ENCODE assay signal across 8 mouse cellular contexts in the genomic region with DNA sequence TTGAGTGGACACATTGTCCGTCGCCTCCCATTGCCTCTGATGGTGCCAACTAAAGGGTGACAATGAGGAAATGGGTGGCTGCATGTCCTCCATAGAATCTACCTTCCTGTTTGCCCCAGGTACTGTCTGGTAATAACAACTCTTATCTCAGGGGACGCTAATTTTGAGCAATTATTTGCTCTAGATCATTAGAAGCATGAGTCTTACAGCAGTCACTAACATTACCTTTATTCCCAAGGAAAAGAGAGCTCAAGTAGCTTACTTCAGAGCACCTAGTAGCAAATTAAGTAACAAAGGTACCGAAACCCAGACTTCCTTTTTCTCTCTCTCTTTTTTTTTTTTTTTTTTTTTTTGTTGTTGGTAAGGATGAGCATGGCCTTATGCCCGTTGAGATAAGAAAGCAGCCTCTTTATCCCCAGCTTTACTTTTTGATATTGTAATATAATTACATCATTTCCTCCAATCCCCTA. TPM values are rescaled to one million over a fixed set of nuclear protein-coding genes. Genes with fewer than 3 reads are reported as not detected.
DNase-seq lines count a peak whose midpoint lies in the region; ATAC-seq and TF ChIP-seq lines count a peak whose summit lies in the region.

No protein-coding gene starts in this region.

- H3K4me1 ChIP-seq in lung, embryonic 14.5 days (ENCODE audit: insufficient read depth): peaks cover 25% of the 10 kb centered on the region
- H3K4me1 ChIP-seq in embryonic fibroblast, embryonic 13.5 days (ENCODE audit: control insufficient read depth, insufficient read depth, low read length): peaks cover 13% of the 10 kb centered on the region
- H3K4me1 ChIP-seq in limb, embryonic 15.5 days: peaks cover 24% of the 10 kb centered on the region
- peaks cover 27% of the 10 kb centered on the region for H3K4me1 ChIP-seq in small intestine, adult 2 months (ENCODE audit: control insufficient read depth, insufficient read depth, insufficient read length, low read length)

- peak overlapping the region; percentile 88 for H3K4me3 ChIP-seq in lung, embryonic 14.5 days (ENCODE audit: low read depth, low read length)
- peak overlapping the region; percentile 78 for H3K4me3 ChIP-seq in embryonic fibroblast, embryonic 13.5 days (ENCODE audit: insufficient read depth, low read length)
- H3K4me3 ChIP-seq in limb, embryonic 15.5 days: peak overlapping the region; percentile 96
- H3K4me3 ChIP-seq in small intestine, adult 2 months (ENCODE audit: low read depth, low read length): peak overlapping the region; percentile 89; the same call in 1 of the 2 replicates

- peak overlapping the region; percentile 84; the same call in 1 of the 2 replicates for H3K9ac ChIP-seq in lung, embryonic 14.5 days
- H3K9ac ChIP-seq in limb, embryonic 15.5 days: peak overlapping the region; percentile 74

- H3K9me3 ChIP-seq in lung, embryonic 14.5 days (ENCODE audit: low read depth, low read length): no peaks in the 10 kb centered on the region
- no peaks in the 10 kb centered on the region for H3K9me3 ChIP-seq in limb, embryonic 15.5 days

- WGBS in lung, embryonic 14.5 days: 55% methylated on average over 5 of the region's 5 CpGs
- WGBS in limb, embryonic 15.5 days: 55% methylated on average over 5 of the region's 5 CpGs
- WGBS in small intestine, adult 2 months: 14% methylated on average over 5 of the region's 5 CpGs

- peak overlapping the region; percentile 93 for H3K4me2 ChIP-seq in lung, embryonic 14.5 days
- peak overlapping the region; percentile 82 for H3K4me2 ChIP-seq in limb, embryonic 15.5 days

- no peak for DNase-seq in lung, embryonic 14.5 days
- no peak for DNase-seq in lung, postnatal 4 days
- DNase-seq in gastrocnemius, postnatal 14 days: no peak
- DNase-seq in T-cell, adult 2 months (ENCODE audit: low spot score): no peak
- no peak for DNase-seq in right cerebral cortex, postnatal 4 days

- TF ChIP-seq POLR2A in embryonic fibroblast, embryonic 13.5 days (IDR thresholded peaks at IDR 0.05; ENCODE audit: low read depth, low read length): no peak
- TF ChIP-seq POLR2A in small intestine, adult 2 months (IDR thresholded peaks at IDR 0.05; ENCODE audit: low read depth, low read length): no peak

- no peaks in the 10 kb centered on the region for H3K27me3 ChIP-seq in lung, embryonic 14.5 days (ENCODE audit: insufficient read depth, low read length)
- peaks cover 21% of the 10 kb centered on the region; the same call in 1 of the 2 replicates for H3K27me3 ChIP-seq in limb, embryonic 15.5 days
- H3K27me3 ChIP-seq in small intestine, adult 2 months (ENCODE audit: control insufficient read depth, insufficient read depth, low read length): no peaks in the 10 kb centered on the region

- no peak overlapping the region for H3K27ac ChIP-seq in lung, embryonic 14.5 days (ENCODE audit: low read depth)
- H3K27ac ChIP-seq in embryonic fibroblast, embryonic 13.5 days (ENCODE audit: insufficient read depth, low read length): no peak overlapping the region
- no peak overlapping the region for H3K27ac ChIP-seq in limb, embryonic 15.5 days
- H3K27ac ChIP-seq in small intestine, adult 2 months (ENCODE audit: insufficient read depth, low read depth, low read length): peak overlapping the region; percentile 44; the same call in 1 of the 2 replicates

- 0 out of 2 replicates have a peak, but pooled peaks cover 4% of the 10 kb centered on the region for H3K36me3 ChIP-seq in lung, embryonic 14.5 days (ENCODE audit: insufficient read depth)
- H3K36me3 ChIP-seq in limb, embryonic 15.5 days: peaks cover 10% of the 10 kb centered on the region; the same call in 1 of the 2 replicates
- H3K36me3 ChIP-seq in small intestine, adult 2 months (ENCODE audit: control insufficient read depth, insufficient read depth, low read length): no peaks in the 10 kb centered on the region

- no peak for TF ChIP-seq CTCF in lung, embryonic 14.5 days (IDR thresholded peaks at IDR 0.05; ENCODE audit: low read depth)
- no peak for TF ChIP-seq CTCF in embryonic fibroblast, embryonic 13.5 days (IDR thresholded peaks at IDR 0.05; ENCODE audit: borderline replicate concordance, insufficient read depth, low read length)
- no peak for TF ChIP-seq CTCF in small intestine, adult 2 months (IDR thresholded peaks at IDR 0.05; ENCODE audit: extremely low read depth, insufficient read length, insufficient replicate concordance, low read depth, low read length)

- ATAC-seq in lung, embryonic 14.5 days (ENCODE audit: insufficient read depth): no peak
- no peak for ATAC-seq in limb, embryonic 15.5 days (ENCODE audit: insufficient number of reproducible peaks, low FRiP score, low TSS enrichment, low read depth)

- intact Hi-C loops in gastrocnemius, postnatal 14 days (cut with DNase I; ENCODE audit: low total_unique reads): no loop called here

RNA-seq across cellular contexts. Expression of a gene that starts 1.2 kb away (rescaled TPM):
- 30.9 and 31.1 TPM in 2 replicates for polyA plus RNA-seq in lung, embryonic 14.5 days (2014; fragmentation: Nextera tagmentation; extraction: Ambion mirVana)
- 34.0 and 39.3 TPM in 2 replicates for polyA plus RNA-seq in embryonic fibroblast, embryonic 13.5 days (2011; ENCODE audit: insufficient read length, low read depth, missing spikeins)
- polyA plus RNA-seq in limb, embryonic 15.5 days (2015; fragmentation: Nextera tagmentation; extraction: Ambion mirVana): 42.5 and 45.2 TPM in 2 replicates
- 14.1 and 18.1 TPM in 2 replicates for polyA plus RNA-seq in small intestine, adult 2 months (2012; rRNA removed)
- total RNA-seq in gastrocnemius, postnatal 14 days (2021): 10 to 100 TPM; 15.8 to 17.2 TPM

RNA-seq across cellular contexts. Expression of a gene that starts 16.0 kb away (rescaled TPM):
- not detected in 2 replicates for polyA plus RNA-seq in lung, embryonic 14.5 days (2014; fragmentation: Nextera tagmentation; extraction: Ambion mirVana)
- not detected in 2 replicates for polyA plus RNA-seq in embryonic fibroblast, embryonic 13.5 days (2011; ENCODE audit: insufficient read length, low read depth, missing spikeins)
- polyA plus RNA-seq in limb, embryonic 15.5 days (2015; fragmentation: Nextera tagmentation; extraction: Ambion mirVana): not detected in 2 replicates
- polyA plus RNA-seq in small intestine, adult 2 months (2012; rRNA removed): 0.06 and 0.08 TPM in 2 replicates
- total RNA-seq in gastrocnemius, postnatal 14 days (2021): under 1 TPM; 0.23 to 0.33 TPM

RNA-seq across cellular contexts. Expression of a gene that starts 49.9 kb away (rescaled TPM):
- 23.4 and 25.3 TPM in 2 replicates for polyA plus RNA-seq in lung, embryonic 14.5 days (2014; fragmentation: Nextera tagmentation; extraction: Ambion mirVana)
- 11.4 and 15.2 TPM in 2 replicates for polyA plus RNA-seq in embryonic fibroblast, embryonic 13.5 days (2011; ENCODE audit: insufficient read length, low read depth, missing spikeins)
- 22.9 and 25.0 TPM in 2 replicates for polyA plus RNA-seq in limb, embryonic 15.5 days (2015; fragmentation: Nextera tagmentation; extraction: Ambion mirVana)
- 6.3 and 10.2 TPM in 2 replicates for polyA plus RNA-seq in small intestine, adult 2 months (2012; rRNA removed)
- 10 to 100 TPM in 1 of 2 experiments, 1 to 10 TPM in 1; 9.5 to 10.9 TPM for total RNA-seq in gastrocnemius, postnatal 14 days (2021)

RNA-seq across cellular contexts. Expression of a gene that starts 51.0 kb away (rescaled TPM):
- polyA plus RNA-seq in lung, embryonic 14.5 days (2014; fragmentation: Nextera tagmentation; extraction: Ambion mirVana): 160 and 163 TPM in 2 replicates
- polyA plus RNA-seq in embryonic fibroblast, embryonic 13.5 days (2011; ENCODE audit: insufficient read length, low read depth, missing spikeins): 44.5 and 53.3 TPM in 2 replicates
- polyA plus RNA-seq in limb, embryonic 15.5 days (2015; fragmentation: Nextera tagmentation; extraction: Ambion mirVana): 165 and 185 TPM in 2 replicates
- polyA plus RNA-seq in small intestine, adult 2 months (2012; rRNA removed): 103 and 148 TPM in 2 replicates
- total RNA-seq in gastrocnemius, postnatal 14 days (2021): 10 to 100 TPM; 95.7 to 97.3 TPM
